Mouse (Mus musculus) heart, embryonic 16.5 days (tissue): ENCODE results near the gene Qrich1. TPM values are rescaled to one million over a fixed set of nuclear protein-coding genes. Genes with fewer than 3 reads are reported as not detected.

Experiments
- ATAC-seq: fragments of 200-750 bp; cut with Nextera tagmentation; replicated peaks from 2 replicates; pipeline ENCODE4 v1.8.0; 2017; ENCODE audit warnings: moderate number of reproducible peaks; ENCODE audit not compliant: insufficient read depth, low FRiP score; ENCODE audit errors: extremely low read depth
- H3K27ac ChIP-seq: fragments of 300-500 bp; sonication (generic); 2 replicates; pipeline ENCODE4 v1.5.1; 2014; ENCODE audit warnings: mild to moderate bottlenecking, low read length, control low read depth, moderate library complexity
- H3K27me3 ChIP-seq: fragments of 300-500 bp; sonication (generic); 2 replicates; pipeline ENCODE4 v1.6.1; 2014; ENCODE audit warnings: low read length, mixed read lengths; ENCODE audit not compliant: control insufficient read depth, insufficient read depth
- H3K36me3 ChIP-seq: fragments of 300-500 bp; sonication (generic); 2 replicates; pipeline ENCODE4 v1.6.1; 2014; ENCODE audit not compliant: control insufficient read depth, insufficient read depth
- H3K4me1 ChIP-seq: fragments of 300-500 bp; sonication (generic); 2 replicates; pipeline ENCODE4 v1.6.1; 2014; ENCODE audit warnings: low read length, mixed read lengths; ENCODE audit not compliant: control insufficient read depth, insufficient read depth
- H3K4me2 ChIP-seq: fragments of 300-500 bp; sonication (generic); 2 replicates; pipeline ENCODE4 v1.6.1; 2014; ENCODE audit warnings: low read depth, mild to moderate bottlenecking, control low read depth, low read length
- H3K4me3 ChIP-seq: fragments of 300-500 bp; sonication (generic); 2 replicates; pipeline ENCODE4 v1.5.1; 2014; ENCODE audit warnings: mild to moderate bottlenecking, control low read depth, low read length
- H3K9ac ChIP-seq: fragments of 300-500 bp; sonication (generic); 2 replicates; pipeline ENCODE4 v1.6.1; 2014; ENCODE audit warnings: low read length, control low read depth
- H3K9me3 ChIP-seq: fragments of 300-500 bp; sonication (generic); replicated peaks from 2 replicates; pipeline ENCODE4 v1.6.1; 2016; ENCODE audit warnings: low read length; ENCODE audit not compliant: control insufficient read depth
- WGBS: fragments of 180-500 bp; shearing (Covaris S2); extraction: QIAGEN DNeasy Blood & Tissue Kit; methylation state at CpG from one replicate; pipeline ENCODE4 v1.1.7; 2014; 5-methylcytosine and 5-hydroxymethylcytosine counted together
- polyA plus RNA-seq: library from polyadenylated mRNA; unstranded; fragments of >200 nt; fragmentation: Nextera tagmentation; extraction: Ambion mirVana; gene quantifications from 2 replicates; pipeline ENCODE4 v1.2.1, GENCODE M21; 2015

Qrich1 gene
- polyA plus RNA-seq, 1 experiment from 2014 or later, result 82.5 TPM

DNA sequence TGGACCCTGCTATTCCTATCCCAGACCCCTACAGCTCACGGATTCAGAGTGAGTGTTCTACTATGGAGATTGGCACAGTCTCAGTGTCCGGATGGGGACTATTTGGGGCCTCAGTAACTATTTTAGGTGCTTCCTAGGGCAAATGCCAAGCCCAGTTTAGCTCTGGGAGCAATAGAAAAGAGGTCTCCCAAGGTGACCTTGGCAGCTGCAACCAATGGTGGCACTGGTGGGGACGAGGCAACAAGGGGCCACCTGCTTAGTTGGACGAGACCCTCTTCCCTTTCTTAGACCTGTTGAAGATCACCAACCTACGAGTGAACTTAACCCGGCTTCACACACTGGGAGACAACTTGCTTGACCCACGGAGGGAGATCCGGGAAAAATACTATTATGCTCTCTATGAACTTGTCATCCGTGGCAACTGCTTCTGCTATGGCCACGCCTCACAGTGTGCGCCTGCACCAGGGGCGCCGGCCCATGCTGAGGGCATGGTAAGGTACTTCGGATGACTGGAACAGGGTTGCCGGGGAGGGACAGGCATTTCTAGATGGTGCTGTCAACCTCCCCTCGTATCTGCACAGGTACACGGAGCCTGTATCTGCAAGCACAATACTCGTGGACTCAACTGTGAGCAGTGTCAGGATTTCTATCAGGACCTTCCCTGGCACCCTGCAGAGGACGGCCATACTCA is 34.9 kb upstream of the Qrich1 start:
- H3K4me2 ChIP-seq, result peak overlapping the region; percentile 93

DNA sequence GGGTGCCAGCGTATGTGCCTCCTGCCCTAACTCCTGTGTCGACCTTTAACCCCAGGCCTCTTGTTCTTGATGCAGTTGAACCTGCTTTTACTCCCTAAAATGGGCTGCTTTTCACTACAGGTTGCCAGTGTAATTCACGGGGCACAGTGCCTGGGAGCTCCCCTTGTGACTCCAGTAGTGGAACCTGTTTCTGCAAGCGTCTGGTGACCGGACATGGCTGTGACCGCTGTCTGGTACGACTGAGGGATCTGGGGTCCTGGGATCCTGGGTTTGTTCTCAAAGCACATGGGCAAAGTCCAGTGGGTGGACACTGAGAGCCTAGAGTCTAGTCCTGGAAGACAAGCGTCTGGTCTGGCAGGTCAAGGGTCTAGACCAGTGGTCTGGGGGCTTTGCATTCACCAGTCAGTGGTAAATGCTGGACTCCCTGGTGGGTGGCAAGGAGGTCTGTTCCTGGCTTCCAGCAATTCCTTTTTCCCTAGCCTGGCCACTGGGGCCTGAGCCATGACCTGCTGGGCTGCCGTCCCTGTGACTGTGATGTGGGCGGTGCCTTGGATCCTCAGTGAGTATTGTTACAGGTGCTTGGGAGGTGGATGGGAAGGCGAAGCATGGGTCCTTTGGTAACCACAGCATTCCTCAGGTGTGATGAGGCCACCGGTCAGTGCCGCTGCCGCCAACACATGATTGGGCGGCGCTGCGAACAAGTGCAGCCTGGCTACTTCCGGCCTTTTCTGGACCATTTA is 33.4 kb upstream of the Qrich1 start:
- 92% methylated on average over 18 of the region's 18 CpGs for WGBS
- Histone ChIP-seq H3K36me3 (peaks cover 61% of the 10 kb centered on the region), H3K27ac (no peak overlapping the region), H3K9me3 (no peaks in the 10 kb centered on the region), H3K9ac (no peak overlapping the region), H3K4me2 (no peak overlapping the region), H3K27me3 (no peaks in the 10 kb centered on the region), H3K4me1 (peaks cover 29% of the 10 kb centered on the region), H3K4me3 (no peak overlapping the region)
- no peak for ATAC-seq

More for the DNA sequence above, 34.9 kb upstream of the Qrich1 start:
- peak overlapping the region; percentile 72 for H3K4me3 ChIP-seq
- peak overlapping the region; percentile 87 for H3K27ac ChIP-seq
- 77% methylated on average over 19 of the region's 19 CpGs for WGBS
- peaks cover 29% of the 10 kb centered on the region for H3K4me1 ChIP-seq
- no peaks in the 10 kb centered on the region for H3K27me3 ChIP-seq
- H3K9me3 ChIP-seq, result no peaks in the 10 kb centered on the region
- peak overlapping the region; percentile 85 for H3K9ac ChIP-seq
- no peak for ATAC-seq
- peaks cover 48% of the 10 kb centered on the region for H3K36me3 ChIP-seq

DNA sequence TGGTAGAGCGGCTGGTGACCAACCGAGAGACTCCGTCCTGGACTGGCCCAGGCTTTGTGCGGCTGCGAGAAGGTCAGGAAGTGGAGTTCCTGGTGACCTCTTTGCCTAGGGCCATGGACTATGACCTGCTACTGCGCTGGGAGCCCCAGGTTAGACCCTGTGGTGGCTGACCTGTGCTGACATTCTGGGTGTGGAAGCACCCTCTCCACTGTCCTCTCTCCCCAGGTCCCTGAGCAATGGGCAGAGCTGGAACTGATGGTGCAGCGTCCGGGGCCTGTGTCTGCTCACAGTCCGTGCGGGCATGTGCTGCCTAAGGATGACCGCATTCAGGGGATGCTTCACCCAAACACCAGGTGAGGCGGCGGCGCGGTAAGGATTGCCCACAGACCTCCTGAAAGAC is 32.6 kb upstream of the Qrich1 start:
- no peak for ATAC-seq
- H3K27me3 ChIP-seq, result no peaks in the 10 kb centered on the region
- peaks cover 68% of the 10 kb centered on the region for H3K36me3 ChIP-seq
- H3K4me3 ChIP-seq, result no peak overlapping the region
- no peak overlapping the region for H3K4me2 ChIP-seq
- H3K4me1 ChIP-seq, result peaks cover 28% of the 10 kb centered on the region
- H3K27ac ChIP-seq, result no peak overlapping the region
- WGBS, result 92% methylated on average over 15 of the region's 15 CpGs
- H3K9ac ChIP-seq, result no peak overlapping the region
- no peaks in the 10 kb centered on the region for H3K9me3 ChIP-seq

DNA sequence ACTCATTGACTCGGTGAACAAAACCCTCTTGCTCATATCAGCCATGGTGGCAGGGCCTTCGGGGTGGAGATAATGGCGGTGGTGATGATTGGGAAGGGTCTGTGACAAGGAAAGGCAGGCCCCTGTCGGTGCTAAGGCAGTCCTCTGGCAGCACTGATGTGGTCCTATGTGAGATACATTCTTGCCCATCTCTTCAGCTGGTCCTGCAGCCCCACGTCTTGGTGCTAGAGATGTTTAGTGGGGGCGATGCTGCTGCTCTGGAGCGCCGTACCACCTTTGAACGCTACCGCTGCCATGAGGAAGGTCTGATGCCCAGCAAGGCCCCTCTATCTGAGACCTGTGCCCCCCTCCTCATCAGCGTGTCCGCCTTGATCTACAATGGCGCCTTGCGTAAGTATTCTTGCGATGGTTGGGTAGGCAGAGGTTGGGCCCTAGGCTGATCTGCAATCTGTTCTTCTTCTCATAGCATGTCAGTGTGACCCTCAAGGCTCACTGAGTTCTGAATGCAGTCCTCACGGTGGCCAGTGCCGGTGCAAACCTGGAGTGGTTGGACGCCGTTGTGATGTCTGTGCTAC is 31.2 kb upstream of the Qrich1 start:
- Histone ChIP-seq H3K9ac (no peak overlapping the region), H3K4me1 (peaks cover 24% of the 10 kb centered on the region), H3K27me3 (no peaks in the 10 kb centered on the region), H3K27ac (no peak overlapping the region), H3K36me3 (peaks cover 74% of the 10 kb centered on the region), H3K4me3 (no peak overlapping the region), H3K4me2 (no peak overlapping the region), H3K9me3 (no peaks in the 10 kb centered on the region)
- WGBS, result 90% methylated on average over 19 of the region's 19 CpGs
- no peak for ATAC-seq

DNA sequence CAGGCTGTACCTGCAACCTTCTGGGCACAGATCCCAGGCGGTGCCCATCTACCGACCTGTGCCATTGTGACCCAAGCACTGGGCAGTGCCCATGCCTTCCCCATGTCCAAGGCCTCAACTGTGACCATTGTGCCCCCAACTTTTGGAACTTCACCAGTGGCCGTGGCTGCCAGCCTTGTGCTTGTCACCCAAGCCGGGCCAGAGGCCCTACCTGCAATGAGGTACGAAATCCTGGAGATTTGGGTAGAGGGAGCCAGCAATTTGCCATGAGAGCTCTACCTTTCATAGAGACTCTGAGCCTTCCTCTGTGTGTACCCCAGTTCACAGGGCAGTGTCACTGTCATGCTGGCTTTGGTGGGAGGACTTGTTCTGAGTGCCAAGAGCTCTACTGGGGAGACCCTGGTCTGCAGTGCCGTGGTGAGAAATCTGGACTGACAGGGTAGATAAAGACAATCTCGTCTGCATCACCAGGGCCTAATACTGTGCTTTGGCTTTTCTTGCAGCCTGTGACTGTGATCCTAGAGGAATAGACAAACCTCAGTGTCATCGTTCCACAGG is 29.6 kb upstream of the Qrich1 start:
- ATAC-seq, result no peak
- Histone ChIP-seq H3K9ac (no peak overlapping the region), H3K9me3 (no peaks in the 10 kb centered on the region), H3K27me3 (no peaks in the 10 kb centered on the region), H3K4me1 (peaks cover 14% of the 10 kb centered on the region), H3K36me3 (peaks cover 68% of the 10 kb centered on the region), H3K27ac (no peak overlapping the region), H3K4me2 (no peak overlapping the region), H3K4me3 (no peak overlapping the region)
- WGBS, result 88% methylated on average over 8 of the region's 8 CpGs

DNA sequence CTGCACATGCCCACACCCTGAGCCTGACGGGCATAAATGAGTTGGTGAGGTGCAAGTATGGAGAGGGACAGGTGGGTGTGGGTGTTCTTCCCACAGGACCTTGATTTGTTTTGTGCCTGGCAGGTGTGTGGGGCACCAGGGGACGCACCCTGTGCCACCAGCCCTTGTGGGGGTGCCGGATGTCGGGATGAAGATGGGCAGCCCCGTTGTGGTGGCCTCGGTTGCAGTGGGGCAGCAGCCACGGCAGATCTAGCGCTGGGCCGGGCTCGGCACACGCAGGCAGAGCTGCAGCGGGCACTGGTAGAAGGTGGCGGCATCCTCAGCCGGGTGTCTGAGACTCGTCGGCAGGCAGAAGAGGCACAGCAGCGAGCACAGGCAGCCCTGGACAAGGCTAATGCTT is 28.2 kb upstream of the Qrich1 start:
- H3K9me3 ChIP-seq, result no peaks in the 10 kb centered on the region
- H3K36me3 ChIP-seq, result peaks cover 64% of the 10 kb centered on the region
- no peak overlapping the region for H3K4me3 ChIP-seq
- no peak overlapping the region for H3K27ac ChIP-seq
- no peak overlapping the region for H3K4me2 ChIP-seq
- peaks cover 17% of the 10 kb centered on the region for H3K4me1 ChIP-seq
- WGBS, result 93% methylated on average over 17 of the region's 17 CpGs
- no peak overlapping the region for H3K9ac ChIP-seq
- no peak for ATAC-seq
- H3K27me3 ChIP-seq, result no peaks in the 10 kb centered on the region

DNA sequence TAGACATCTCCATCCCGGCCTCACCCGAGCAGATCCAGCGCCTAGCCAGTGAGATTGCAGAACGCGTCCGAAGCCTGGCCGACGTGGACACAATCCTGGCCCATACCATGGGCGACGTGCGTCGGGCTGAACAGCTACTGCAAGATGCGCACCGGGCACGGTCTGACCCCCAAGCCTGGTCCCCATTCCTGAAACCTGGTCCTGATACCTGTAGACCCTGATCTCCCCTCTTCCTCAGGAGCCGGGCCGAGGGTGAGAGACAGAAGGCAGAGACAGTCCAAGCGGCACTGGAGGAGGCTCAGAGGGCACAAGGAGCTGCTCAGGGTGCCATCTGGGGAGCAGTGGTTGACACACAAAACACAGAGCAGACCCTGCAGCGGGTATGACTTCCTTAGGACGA is 27.4 kb upstream of the Qrich1 start:
- H3K27me3 ChIP-seq, result no peaks in the 10 kb centered on the region
- no peak overlapping the region for H3K27ac ChIP-seq
- no peak overlapping the region for H3K4me2 ChIP-seq
- ATAC-seq, result no peak
- WGBS, result 97% methylated on average over 20 of the region's 20 CpGs
- H3K4me3 ChIP-seq, result no peak overlapping the region
- H3K4me1 ChIP-seq, result peaks cover 17% of the 10 kb centered on the region
- no peak overlapping the region for H3K9ac ChIP-seq
- H3K36me3 ChIP-seq, result peaks cover 63% of the 10 kb centered on the region
- H3K9me3 ChIP-seq, result no peaks in the 10 kb centered on the region

DNA sequence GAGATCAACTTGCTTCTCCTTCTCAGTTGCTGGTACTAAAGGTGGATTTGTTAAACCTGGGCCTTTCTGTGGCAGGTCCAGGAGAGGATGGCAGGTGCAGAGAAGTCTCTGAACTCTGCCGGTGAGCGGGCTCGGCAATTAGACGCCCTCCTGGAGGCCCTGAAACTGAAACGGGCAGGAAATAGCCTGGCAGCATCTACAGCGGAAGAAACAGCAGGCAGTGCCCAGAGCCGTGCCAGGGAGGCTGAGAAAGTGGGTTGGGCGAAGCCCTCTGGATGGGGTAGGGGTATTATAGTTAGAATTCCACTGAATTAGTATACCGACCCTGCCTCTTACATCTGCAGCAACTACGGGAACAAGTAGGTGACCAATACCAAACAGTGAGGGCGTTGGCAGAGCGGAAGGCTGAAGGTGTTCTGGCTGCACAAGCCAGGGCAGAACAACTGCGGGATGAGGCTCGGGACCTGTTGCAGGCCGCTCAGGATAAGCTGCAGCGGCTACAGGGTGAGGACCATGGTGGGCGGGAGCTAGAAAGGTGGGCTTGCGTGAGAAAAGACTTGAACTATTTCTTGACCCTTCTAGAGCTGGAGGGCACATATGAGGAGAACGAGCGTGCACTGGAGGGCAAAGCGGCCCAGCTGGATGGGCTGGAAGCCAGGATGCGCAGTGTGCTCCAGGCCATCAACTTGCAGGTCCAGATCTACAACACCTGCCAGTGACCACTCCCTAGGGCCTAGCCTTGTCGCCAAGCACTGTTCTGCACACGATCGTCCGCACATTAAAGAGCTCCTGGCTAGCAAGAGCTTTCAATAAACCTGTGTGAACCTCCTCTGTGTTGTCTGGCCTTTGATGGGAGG is 26.7 kb upstream of the Qrich1 start:
- Histone ChIP-seq H3K9ac (peak overlapping the region; percentile 92), H3K9me3 (no peaks in the 10 kb centered on the region), H3K36me3 (peaks cover 66% of the 10 kb centered on the region), H3K4me3 (peak overlapping the region; percentile 80), H3K27me3 (no peaks in the 10 kb centered on the region), H3K4me2 (peak overlapping the region; percentile 95), H3K4me1 (peaks cover 17% of the 10 kb centered on the region), H3K27ac (peak overlapping the region; percentile 97)
- no peak; the same call in 1 of the 2 replicates for ATAC-seq
- WGBS, result 66% methylated on average over 26 of the region's 26 CpGs
